10 mouse cellular contexts compared by ENCODE assay signal in the genomic region with DNA sequence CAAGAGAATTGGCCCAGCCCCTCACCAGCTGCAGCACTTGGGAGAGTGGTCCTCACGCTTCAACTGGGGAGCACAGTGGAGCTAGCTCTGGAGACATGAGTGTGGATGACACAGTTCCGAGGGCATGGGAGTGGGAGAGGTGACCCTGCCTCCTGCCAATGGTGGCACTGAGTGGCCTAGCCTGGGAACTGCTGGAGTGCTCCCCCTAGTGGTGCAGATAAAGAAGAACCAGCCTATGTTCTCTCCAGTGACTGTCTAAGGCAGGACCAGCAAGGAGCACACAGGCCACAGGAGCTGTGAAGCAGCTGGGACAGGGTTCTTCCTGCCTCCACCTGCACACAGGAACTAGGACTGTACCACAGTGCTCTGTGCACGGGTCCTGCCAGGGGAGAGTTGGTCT. TPM values are rescaled to one million over a fixed set of nuclear protein-coding genes. Genes with fewer than 3 reads are reported as not detected.
DNase-seq lines count a peak whose midpoint lies in the region; ATAC-seq and TF ChIP-seq lines count a peak whose summit lies in the region.
"Had no signal": no experiment of that assay in that cellular context is flagged by ENCODE, and none has a peak within 500 bp of the region (broad histone marks: within the 10 kb centered on the region; RNA-seq: fewer than 3 reads in every experiment).

No protein-coding gene starts in this region.

- 66% methylated on average over 3 of the region's 3 CpGs for WGBS in forebrain, embryonic 12.5 days
- 83% methylated on average over 3 of the region's 3 CpGs for WGBS in forebrain, embryonic 14.5 days
- WGBS in lung, adult 2 months = 72% methylated on average over 3 of the region's 3 CpGs
- WGBS in liver, postnatal 0 days (ENCODE audit: insufficient replicate concordance) = 66% methylated on average over 3 of the region's 3 CpGs

- no peak overlapping the region for H3K27ac ChIP-seq in forebrain, embryonic 12.5 days
- H3K27ac ChIP-seq in forebrain, embryonic 14.5 days (ENCODE audit: low read depth, low read length) = no peak overlapping the region
- no peak overlapping the region for H3K27ac ChIP-seq in liver, postnatal 0 days (ENCODE audit: low read depth)

- TF ChIP-seq CTCF in lung, adult 2 months (IDR thresholded peaks at IDR 0.05; ENCODE audit: insufficient read depth, low read length) = peak; percentile 52
- TF ChIP-seq CTCF in brain, embryonic 14.5 days (IDR thresholded peaks at IDR 0.05; ENCODE audit: borderline replicate concordance, extremely low read depth, insufficient read depth, insufficient read length) = peak; percentile 31; the same call in 1 of the 2 replicates
- peak; percentile 47 for TF ChIP-seq CTCF in liver, postnatal 0 days (IDR thresholded peaks at IDR 0.05; ENCODE audit: low read depth)

- no peak overlapping the region for H3K4me3 ChIP-seq in forebrain, embryonic 12.5 days (replicated peaks)
- no peak overlapping the region for H3K4me3 ChIP-seq in forebrain, embryonic 14.5 days (ENCODE audit: low read depth, low read length)
- H3K4me3 ChIP-seq in lung, adult 2 months (replicated peaks; ENCODE audit: extremely low read depth, low read depth, low read length) = no peak overlapping the region
- no peak overlapping the region for H3K4me3 ChIP-seq in liver, postnatal 0 days (ENCODE audit: low read depth, low read length)

- H3K36me3 ChIP-seq in forebrain, embryonic 12.5 days (replicated peaks) = no peaks in the 10 kb centered on the region
- H3K36me3 ChIP-seq in forebrain, embryonic 14.5 days (ENCODE audit: control insufficient read depth, insufficient read depth, low read length) = no peaks in the 10 kb centered on the region
- no peaks in the 10 kb centered on the region for H3K36me3 ChIP-seq in liver, postnatal 0 days (replicated peaks; ENCODE audit: insufficient read depth, low read length)

- no peak overlapping the region for H3K9ac ChIP-seq in forebrain, embryonic 12.5 days
- H3K9ac ChIP-seq in forebrain, embryonic 14.5 days (ENCODE audit: low read length) = no peak overlapping the region
- H3K9ac ChIP-seq in liver, postnatal 0 days (replicated peaks) = no peak overlapping the region

- no peaks in the 10 kb centered on the region for H3K9me3 ChIP-seq in forebrain, embryonic 12.5 days
- no peaks in the 10 kb centered on the region for H3K9me3 ChIP-seq in forebrain, embryonic 14.5 days (replicated peaks; ENCODE audit: control insufficient read depth, low read length)
- no peaks in the 10 kb centered on the region for H3K9me3 ChIP-seq in liver, postnatal 0 days (ENCODE audit: low read length)

- no peak for DNase-seq in forebrain, embryonic 14.5 days (ENCODE audit: low spot score)
- DNase-seq in lung, adult 2 months = no peak
- DNase-seq in lung, postnatal 36 days = no peak
- no peak for DNase-seq in brain, embryonic 14.5 days (ENCODE audit: low read depth)
- no peak for DNase-seq in liver, postnatal 0 days
- DNase-seq in right cerebral cortex, postnatal 25 days = no peak
- no peak for DNase-seq in cerebellum, postnatal 36 days
- DNase-seq: cerebellum, adult 9-11 months; thymus, postnatal 36 days had no signal

- ATAC-seq in forebrain, embryonic 12.5 days (ENCODE audit: low FRiP score) = 0 out of 2 replicates have a peak, but pooled peaks have one; percentile 39
- no peak for ATAC-seq in forebrain, embryonic 14.5 days
- ATAC-seq in liver, postnatal 0 days = no peak

- no peaks in the 10 kb centered on the region for H3K4me1 ChIP-seq in forebrain, embryonic 12.5 days
- no peaks in the 10 kb centered on the region for H3K4me1 ChIP-seq in forebrain, embryonic 14.5 days (ENCODE audit: control insufficient read depth, insufficient read depth, low read length)
- H3K4me1 ChIP-seq in lung, adult 2 months (ENCODE audit: control insufficient read depth, insufficient read depth, low read length) = no peaks in the 10 kb centered on the region
- H3K4me1 ChIP-seq in liver, postnatal 0 days (ENCODE audit: insufficient read depth) = no peaks in the 10 kb centered on the region

- H3K27me3 ChIP-seq in forebrain, embryonic 12.5 days = no peaks in the 10 kb centered on the region
- H3K27me3 ChIP-seq in forebrain, embryonic 14.5 days (replicated peaks; ENCODE audit: control insufficient read depth, insufficient read depth, low read length) = no peaks in the 10 kb centered on the region
- no peaks in the 10 kb centered on the region for H3K27me3 ChIP-seq in liver, postnatal 0 days (ENCODE audit: insufficient read depth, low read length)

- no peak for TF ChIP-seq EP300 in liver, postnatal 0 days (IDR thresholded peaks at IDR 0.05; ENCODE audit: low read depth)

- no peak for TF ChIP-seq POLR2A in lung, adult 2 months (IDR thresholded peaks at IDR 0.05; ENCODE audit: borderline replicate concordance, extremely low read depth, low read depth, low read length)
- no peak for TF ChIP-seq POLR2A in brain, embryonic 14.5 days (IDR thresholded peaks at IDR 0.05; ENCODE audit: borderline replicate concordance, extremely low read depth, insufficient read depth, insufficient read length, poor library complexity, severe bottlenecking)

- no peak overlapping the region for H3K4me2 ChIP-seq in forebrain, embryonic 12.5 days
- no peak overlapping the region for H3K4me2 ChIP-seq in forebrain, embryonic 14.5 days (ENCODE audit: low read length)
- H3K4me2 ChIP-seq in liver, postnatal 0 days (ENCODE audit: low read depth, low read length) = no peak overlapping the region

RNA-seq across cellular contexts. Expression of a gene that starts 40.5 kb away (rescaled TPM):
- polyA plus RNA-seq in forebrain, embryonic 12.5 days (2016; fragmentation: Nextera tagmentation; extraction: Ambion mirVana) = not detected in 2 replicates
- 0.18 and 0.51 TPM in 2 replicates for polyA plus RNA-seq in forebrain, embryonic 14.5 days (2014; fragmentation: Nextera tagmentation; extraction: Ambion mirVana)
- polyA plus RNA-seq in lung, adult 2 months (2012; rRNA removed) = not detected in 2 replicates
- polyA plus RNA-seq in brain, embryonic 14.5 days (2012; rRNA removed) = 0.14 and 0.18 TPM in 2 replicates
- polyA plus RNA-seq in liver, postnatal 0 days (2015; fragmentation: Nextera tagmentation; extraction: Ambion mirVana) = not detected in 2 replicates

RNA-seq across cellular contexts. Expression of a gene that starts 40.7 kb away (rescaled TPM):
- not detected in 2 replicates for polyA plus RNA-seq in forebrain, embryonic 12.5 days (2016; fragmentation: Nextera tagmentation; extraction: Ambion mirVana)
- polyA plus RNA-seq in forebrain, embryonic 14.5 days (2014; fragmentation: Nextera tagmentation; extraction: Ambion mirVana) = not detected in 2 replicates
- not detected in 2 replicates for polyA plus RNA-seq in lung, adult 2 months (2012; rRNA removed)
- not detected in 2 replicates for polyA plus RNA-seq in brain, embryonic 14.5 days (2012; rRNA removed)
- not detected in 2 replicates for polyA plus RNA-seq in liver, postnatal 0 days (2015; fragmentation: Nextera tagmentation; extraction: Ambion mirVana)
